Mouse (Mus musculus) B cell, adult 2 months (primary cell): ENCODE results near the gene Polr3f.
A peak's percentile ranks its signal among the peaks of the same experiment; 100 is the strongest.

Experiments
- DNase-seq, 2 experiments: peaks; one replicate each; pipeline ENCODE4 v3.0.0; 2022

Polr3f gene

DNA sequence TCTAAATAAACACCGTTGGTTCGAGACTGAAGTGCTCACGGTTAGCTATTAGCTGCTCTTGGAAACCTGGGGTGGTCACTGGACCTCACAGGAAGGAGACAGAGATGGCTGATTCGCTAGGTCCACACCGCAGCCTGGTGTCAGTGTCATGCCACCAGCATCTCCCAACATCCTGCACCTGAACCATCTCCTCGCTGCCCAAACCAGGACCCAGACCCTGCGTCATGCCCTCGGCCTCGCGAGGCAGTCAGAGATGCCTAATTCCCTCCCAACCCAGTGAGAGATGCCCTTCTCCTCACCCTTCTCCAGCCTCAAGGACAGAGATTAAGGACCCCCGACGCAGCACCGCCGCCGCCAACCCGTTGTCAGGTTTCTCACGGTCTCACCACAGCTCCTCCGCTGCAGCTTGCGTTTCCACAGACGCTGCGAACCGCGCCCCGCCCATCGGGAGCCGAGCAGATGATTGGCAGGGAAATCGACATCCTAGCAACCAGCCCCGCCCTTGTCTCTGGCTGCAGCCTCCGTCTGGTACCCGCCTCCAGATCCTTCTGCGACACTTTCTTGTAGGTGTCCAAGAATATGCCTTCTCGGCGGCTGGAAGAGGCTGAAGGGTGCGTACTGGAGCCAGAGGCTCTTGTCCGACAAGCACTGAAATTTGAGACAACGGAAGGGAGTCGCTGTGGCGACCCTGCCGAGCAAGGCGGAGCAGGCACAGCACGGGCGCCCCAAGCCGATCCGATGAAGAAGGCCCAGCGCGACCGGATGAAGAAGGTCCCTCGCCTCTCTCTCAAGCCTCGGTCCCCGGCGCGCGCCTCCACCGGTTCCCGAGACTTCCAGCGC, at the start of gene Polr3f, which contains the start of gene Dzank1:
Gene Polr3f (plus strand): TSS at position 738 of the 840 bp plus-strand sequence.
Gene Dzank1 (minus strand): TSS at position 434 of the 840 bp plus-strand sequence.
- peak; percentile 97 for DNase-seq

DNA sequence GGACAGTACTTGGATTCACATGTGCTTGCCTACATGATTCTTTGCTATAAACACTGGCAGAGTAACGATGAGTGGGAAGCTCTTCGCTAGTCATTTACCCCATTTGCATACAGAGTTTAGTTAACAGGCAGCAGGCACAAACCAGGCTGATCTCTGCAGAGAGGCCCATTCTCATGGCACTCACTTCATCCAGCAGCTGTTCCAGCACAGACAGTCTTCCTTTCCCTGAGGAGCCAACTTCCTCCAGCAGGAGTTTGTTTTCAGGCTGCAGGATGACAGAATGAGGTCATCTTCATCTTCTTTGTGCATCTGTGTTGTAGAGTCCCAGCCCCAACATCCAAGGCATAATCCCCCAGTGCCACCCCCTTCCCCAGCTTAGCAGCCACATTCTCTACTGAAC, 48.1 kb upstream of the Polr3f start:
- DNase-seq, result no peak

DNA sequence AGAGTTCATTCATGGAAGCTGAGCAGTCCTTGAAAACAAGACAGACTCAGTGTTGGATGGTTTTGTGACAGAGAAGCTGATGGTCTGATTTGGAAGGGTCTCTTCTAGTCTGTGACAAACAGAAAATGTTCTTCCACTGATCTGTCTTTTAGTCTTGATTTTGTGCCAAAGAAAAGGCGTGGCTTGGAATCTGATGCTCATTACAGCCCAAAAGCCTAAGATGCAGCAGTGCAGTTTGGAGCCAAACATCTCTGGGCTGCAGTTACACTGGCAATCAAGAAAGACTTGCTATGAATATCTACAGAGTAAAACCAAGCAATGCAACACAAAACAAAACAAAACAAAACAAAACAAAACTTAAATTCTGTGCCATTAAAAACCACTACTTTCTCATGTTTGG, 43.4 kb upstream of the Polr3f start:
- DNase-seq, result no peak

DNA sequence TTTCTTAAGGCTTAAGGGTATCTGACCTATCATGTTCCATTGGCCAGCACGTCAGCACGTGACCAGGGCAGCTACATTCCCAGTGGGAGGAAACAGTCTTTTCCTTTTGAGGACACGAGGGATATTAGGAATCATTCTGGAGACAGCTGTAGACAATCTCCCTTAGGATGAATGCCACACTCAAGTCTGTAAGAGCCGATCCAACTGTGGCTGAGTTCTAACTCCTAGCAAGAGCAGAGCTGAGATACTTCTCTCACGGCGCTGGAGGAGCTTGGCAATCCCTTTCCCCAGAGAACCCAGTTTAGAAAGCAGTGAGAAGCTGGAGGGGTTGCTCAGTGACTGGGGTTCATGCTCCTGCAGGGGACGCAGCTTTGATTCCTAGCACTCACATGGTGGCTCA, 42.1 kb upstream of the Polr3f start:
- no peak for DNase-seq

DNA sequence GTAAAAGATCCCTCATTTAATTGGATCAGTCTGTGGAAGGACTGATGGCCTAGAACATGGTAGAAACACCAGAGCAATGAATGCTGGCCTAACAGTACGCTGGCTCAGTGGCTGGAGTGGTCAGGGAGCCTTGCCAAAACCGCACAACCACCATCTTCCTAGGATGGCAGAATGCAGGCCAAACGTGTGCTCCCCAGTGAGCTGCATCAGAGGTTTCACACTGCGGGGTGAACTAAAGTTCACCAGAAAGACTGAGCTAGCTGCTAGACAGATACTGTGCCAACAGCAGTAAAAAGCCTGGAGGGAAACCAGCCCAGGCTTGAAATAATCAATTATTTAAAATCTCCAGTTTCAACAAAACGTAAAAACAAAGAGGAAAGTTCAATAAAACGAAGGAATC, 40.0 kb upstream of the Polr3f start:
- no peak for DNase-seq

DNA sequence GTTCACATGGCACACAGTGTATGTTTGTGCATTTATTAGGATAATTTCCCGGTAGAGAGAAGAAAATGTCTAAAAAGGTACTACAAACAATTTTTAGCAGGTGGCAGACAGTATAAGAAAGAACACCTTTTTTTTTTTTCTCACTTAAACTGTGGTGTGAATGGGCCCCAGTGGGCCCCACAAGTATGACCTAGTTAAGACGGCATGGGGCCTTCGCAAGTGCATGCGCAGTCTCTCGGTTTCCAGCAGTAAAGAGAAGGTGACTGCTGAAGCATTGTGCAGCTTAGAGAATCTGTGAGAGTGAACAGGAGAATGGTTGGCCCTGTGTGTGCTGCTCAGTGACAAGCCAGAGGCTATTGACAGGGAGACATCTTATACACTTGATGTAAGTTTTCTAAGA, 38.2 kb upstream of the Polr3f start:
- DNase-seq, result no peak

DNA sequence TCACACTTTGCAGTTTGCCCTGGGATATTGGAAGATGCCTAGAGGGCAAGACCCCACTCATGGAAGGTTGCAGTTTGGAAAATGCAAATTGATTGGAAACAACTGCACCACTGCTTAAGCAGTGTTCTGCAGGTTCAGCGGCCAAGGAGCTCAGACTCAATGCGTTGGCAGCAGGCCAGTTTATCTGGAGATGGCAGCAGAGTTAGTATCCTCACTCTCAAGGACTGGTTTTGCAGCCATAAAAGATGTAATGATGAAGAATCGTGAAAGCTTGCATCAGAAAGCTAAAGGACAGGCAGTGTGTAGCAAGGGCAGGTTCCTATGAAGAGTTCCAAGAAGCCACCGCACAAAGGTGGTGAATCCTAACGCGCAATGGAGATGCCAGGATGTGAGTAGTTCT, 25.4 kb upstream of the Polr3f start:
- no peak for DNase-seq

DNA sequence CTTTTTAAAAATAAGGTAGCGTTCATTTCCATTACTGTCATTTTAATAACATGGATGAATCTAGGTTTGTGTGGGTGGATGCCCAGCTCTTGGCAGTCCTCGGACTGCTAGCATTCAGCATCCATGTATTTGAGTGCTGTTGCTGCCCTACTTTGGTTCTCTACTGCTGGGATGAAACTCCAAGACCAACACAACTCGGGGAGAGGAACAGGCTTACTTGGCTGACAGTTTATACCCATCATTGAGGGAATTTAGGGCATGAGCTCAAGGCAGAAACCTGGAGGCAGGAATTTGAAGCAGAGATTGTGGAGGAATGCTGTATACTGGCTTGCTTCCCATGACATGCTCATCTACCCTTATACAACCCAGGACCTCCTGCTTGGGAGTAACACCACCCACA, 12.9 kb upstream of the Polr3f start:
- no peak for DNase-seq

DNA sequence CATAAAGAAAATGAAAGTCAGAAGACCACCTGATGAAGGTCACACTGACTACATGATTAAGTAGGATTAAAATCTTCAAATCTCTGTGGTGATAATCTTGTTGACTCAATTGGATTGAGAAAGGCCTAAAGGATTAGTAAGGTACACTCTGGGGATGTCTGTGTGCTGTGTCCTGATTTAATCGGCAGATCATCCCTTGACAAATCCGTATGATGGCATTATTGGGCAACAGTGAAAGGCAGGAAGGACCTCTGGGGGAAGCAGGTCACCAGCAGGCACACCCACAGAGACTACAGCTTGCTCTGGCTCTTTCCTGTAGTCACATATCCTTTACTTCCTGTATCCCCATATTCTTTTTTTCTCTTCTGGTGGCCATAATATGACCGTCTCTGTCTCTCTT, 7.7 kb upstream of the Polr3f start:
- no peak for DNase-seq

DNA sequence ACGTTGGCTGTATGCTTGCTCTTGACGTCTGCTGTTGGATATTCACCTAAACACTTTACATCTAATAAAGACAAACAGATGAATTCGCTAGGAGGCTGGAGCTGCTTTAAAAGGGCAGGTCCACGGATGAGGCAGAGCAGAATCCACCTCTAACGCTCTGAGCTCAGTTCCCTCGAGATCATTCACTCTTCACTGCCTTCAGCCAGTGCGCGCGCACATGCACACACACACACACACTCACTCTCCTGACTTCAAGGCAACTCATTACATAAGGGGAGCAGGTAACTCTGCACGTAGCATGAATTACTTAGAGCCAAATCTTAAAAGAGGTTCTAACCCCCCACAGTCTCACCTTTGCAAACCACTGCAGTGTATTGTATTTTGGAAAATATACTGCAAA, 1.7 kb upstream of the Polr3f start:
- DNase-seq, result peak; percentile 2 to 4

DNA sequence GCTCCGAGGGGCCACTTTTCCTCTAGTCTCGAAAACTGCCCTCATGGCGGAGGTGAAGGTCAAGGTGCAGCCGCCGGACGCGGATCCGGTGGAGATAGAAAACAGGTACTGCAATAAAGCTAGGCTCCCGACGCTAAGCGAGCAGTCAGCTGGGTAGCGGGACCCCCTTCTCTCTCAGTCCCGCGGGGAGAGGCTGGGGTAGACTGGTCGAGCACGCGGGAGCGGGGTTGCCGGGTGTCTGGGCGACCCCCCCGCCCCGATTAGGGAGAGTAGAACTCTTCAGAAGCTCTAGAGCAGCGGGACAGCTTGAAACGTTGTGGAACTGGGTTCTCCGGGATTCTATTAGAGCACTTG, 280 bp downstream of the Polr3f start:
- no peak for DNase-seq

DNA sequence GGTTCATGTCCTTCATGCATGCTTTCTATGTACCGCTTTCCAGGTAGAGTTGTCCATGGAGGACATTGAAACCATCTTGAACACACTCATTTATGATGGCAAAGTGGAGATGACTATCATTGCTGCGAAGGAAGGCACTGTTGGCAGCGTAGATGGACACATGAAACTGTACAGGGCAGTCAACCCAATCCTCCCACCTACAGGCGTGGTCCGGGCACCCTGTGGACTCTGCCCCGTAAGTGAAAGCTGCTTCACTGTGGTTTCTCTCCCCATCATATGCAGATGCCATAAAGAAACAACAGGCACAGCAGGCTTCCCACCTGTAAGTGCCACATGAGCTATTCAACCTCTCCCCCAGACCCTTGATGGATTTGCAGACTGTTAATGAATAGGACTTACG, 9.6 kb downstream of the Polr3f start:
- DNase-seq, result no peak

DNA sequence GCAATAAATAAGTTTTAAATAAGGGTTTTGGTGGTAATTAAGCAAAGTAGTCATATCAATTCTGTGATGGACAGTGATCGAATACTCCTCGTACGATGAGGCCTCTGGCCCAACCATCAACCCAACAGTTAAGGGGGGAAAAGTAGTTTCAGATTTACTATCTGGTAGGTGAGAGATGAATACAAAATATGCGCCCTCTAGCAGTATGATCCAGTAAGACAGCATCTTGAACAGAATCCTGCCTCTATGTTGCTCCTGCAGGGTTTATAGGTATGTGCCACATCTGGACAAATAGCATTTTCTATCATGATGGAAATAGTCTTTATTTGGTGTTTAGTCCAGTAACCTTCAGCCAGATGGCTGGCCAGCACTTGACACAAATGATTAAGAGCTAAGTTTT, 13.7 kb downstream of the Polr3f start:
- no peak for DNase-seq

DNA sequence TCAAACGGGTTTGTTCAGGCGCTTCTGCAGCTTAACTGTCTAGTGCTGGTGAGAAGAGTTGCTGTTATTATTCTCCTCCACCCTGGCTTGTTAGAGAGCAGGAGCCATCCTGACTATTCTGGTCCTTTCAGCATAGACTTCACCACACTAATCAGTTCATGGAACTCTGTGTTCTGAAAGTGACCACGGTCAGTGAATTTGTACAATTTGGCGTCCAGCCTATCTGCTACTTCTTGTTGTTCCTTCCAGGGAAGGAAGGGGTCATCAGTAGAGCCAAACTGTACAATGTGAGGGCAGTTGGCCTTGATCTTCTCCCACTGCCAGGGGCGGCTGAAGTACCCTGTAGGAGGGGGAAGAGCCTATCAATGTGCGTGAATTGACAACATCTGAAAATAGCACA, 16.2 kb downstream of the Polr3f start:
- DNase-seq, result no peak

DNA sequence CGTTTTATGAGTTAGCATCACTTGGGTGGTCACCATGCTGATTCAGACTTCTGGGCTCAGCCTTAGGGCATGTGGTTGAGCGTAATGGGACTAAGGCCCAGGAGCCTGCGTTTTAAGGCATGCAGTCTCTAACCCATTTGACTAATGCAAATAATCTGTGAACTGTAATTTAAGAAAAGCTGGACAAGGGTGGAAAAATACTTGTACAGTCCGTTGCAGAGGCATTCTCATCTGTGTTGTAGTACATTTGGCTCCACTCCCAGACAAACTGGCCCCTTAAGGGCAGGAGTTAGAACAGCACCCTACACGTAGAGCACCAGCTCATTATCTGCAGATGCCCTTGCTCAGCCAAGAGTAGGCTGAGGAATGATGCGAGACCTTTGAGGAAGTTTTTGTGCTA, 17.1 kb downstream of the Polr3f start:
- DNase-seq, result no peak

DNA sequence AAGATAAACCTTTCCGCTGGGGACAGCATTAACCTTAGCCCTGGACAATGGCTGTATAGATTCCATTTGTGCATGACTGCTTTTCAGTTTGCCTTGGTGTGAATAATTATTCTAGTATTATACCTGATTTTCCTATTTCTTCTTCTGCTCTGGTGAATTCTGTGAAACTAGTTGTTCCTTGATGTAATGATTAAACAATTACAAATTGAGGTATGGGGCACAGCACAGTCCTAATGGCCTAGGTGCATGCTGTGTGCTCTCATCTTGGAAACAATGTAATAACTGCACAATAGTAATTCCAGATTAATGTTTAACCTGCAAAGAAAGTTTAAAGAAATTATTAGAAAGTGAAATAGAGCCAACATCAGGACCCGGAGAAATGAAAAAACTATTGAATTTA, 17.5 kb downstream of the Polr3f start:
- DNase-seq, result no peak

DNA sequence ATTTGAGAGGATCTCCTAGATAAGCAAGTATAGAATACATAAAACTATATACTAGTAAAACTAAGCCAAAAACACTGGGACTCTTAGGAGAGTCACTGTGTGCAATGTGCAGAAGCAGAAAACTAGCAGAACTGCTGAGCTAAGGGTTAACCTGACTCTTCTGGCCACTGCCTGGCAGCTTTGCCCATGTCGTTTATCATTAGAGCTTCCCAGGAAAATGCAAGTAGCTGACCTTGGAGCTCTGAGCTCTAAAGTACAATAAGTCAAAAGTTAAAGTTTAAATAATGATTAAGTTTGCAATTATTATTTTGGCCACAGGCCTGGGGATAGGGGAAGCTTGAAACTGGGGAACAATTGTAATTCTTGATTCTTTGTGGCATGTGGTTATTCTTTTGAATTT, 18.0 kb downstream of the Polr3f start:
- no peak for DNase-seq

DNA sequence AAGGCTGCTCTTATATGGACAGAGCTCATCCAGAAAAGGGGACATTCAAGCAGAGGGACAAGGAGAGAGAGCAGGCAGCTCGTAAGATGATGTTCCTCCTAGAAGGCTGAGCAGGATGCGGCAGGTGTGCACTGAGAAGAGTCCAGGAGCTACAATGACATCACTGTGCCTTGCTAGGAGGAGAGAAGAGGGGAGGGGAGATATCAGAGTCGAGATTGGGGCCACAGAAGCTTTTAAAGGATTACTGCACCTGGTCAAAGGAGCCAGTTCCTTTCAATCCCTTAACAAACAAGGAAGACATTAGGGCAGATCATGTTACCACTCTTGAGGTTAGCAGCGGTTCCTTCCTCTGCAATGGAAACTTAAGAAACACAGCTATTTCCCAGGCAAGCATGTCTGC, 20.0 kb downstream of the Polr3f start:
- no peak for DNase-seq

DNA sequence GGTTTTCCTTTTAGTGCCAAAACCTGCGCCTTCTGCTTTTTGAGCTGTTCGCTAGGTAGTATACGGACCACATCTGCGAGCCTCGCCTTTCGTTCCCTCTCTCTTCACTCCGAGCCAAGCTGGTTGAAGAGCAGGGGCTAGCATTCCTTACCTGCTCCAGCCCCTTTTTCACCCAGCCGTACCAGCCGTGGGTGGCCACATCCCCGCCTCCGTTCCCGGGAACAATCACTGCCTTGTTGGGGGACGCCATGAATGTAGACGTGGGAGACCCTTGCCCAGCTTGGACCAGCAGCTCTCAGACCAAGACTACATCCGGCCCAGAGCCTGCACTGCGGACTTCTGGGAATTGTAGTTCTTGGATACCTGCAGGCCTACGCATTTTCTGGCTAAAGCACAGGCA, 23.0 kb downstream of the Polr3f start, which contains the start of gene Rbbp9:
Gene Rbbp9 (minus strand): TSS at position 341 of the 400 bp plus-strand sequence.
- peak; percentile 54 to 56 for DNase-seq

DNA sequence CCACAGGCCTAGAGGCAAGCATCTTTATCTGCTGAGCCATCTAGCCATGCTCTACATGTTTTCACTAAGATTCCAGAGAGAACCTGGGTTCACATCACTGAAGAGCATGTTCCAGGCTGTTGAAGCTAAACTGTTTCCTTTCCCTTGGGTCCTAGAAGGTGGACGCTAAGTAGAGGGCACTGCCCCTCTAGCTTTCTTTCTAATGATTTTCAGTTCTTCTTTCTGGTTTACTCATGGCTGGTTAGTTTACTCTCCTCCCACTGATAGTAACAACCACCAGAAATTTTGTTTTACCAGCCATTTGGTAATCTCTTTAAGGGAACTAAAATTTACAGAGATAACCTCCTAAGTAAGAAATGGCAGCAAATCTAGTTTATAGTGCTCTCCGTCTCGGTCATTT, 26.4 kb downstream of the Polr3f start:
- no peak for DNase-seq

DNA sequence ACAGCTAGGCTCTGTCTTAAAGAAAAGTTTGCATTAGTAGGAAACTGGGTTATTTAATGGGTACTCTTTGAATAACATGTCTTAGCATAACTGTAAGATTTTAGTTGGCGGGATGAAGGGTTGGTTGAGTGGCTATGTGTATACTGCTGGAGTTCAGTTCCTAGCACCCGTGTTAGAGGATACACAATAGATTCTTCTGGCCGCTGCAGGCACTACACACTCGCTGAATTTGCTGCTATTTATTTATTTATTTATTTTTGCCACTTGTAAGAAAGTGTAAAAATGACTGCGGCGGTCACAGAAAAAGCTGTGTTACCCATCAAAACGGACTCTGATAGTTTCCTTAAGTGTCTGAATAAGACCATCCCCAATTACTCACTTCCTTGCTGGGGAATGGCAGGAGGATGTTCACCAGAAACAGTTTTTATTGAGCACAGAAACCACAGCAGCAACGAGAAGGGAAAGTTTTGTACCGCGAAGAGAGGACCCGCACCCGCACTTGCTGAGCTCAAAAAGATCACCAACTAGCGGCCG, 27.8 kb downstream of the Polr3f start:
- peak in 1 of 2 experiments; percentile 22 for DNase-seq

DNA sequence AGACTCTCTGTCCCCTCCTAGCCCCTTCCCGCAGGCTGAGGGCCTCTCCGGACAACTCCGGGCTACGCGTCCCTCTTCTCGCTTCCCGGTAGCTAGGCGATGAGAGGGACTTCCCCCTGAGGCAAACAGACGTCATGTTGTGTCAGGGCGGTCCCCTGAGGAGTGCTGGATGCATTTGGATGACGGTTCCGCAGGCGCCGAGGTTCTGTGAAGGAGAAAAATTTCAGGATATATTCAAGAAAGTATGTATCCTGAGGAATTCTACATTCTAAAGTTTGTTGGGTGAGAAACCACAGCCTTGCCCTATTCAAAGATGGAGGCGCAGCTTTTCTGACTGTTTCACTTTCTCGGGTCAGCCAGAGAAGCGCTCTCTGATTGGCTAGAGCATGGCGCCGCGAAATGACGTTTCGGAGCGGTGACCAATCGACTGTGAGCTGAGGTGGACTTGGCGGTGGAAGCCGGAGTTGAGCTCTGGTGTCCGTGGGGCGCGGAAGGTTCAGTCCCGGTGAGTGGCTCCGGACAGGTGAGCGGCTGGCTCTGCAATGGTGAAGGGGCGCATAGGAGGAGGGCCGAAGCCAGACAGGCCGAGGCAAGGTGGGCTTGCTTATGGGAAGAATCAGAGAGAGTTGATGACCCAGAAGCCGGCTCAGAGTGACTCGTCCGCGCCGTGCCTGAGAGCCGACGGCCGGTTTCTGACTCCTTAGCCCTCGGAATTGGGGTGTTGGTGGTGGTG, 28.5 kb downstream of the Polr3f start, which contains the start of gene Sec23b:
Gene Sec23b (plus strand): TSS at position 410 of the 733 bp plus-strand sequence.
- peak; percentile 92 to 93 for DNase-seq

DNA sequence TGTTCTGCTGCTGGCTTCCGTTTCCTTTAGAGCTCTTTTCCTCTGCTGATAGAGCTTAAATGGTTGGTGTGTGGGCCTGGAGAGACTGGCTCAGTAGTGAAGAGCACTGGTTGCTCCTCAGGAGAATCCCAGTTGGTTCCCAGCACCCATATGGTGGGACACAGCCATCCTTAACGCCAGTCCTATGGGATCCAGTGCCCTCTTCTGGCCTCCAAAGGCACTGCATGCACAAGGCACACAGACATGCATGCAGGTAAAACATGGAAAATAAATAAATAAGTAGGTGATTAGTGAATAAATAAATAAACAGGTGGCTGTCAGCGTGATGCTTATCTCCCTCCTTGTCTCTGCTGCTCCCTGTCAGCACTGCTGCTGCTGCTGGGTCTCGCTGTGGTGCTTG, 61.2 kb downstream of the Polr3f start:
- peak in 1 of 2 experiments; percentile 8 for DNase-seq
